Mouse (Mus musculus) heart, adult 2 months (tissue): ENCODE results near the gene Tom1l2. TPM values are rescaled to one million over a fixed set of nuclear protein-coding genes. Genes with fewer than 3 reads are reported as not detected.

ENCODE experiments used
- DNase-seq, 2 experiments: peaks; one replicate each; pipeline ENCODE4 v3.0.0; 2021
- H3K27ac ChIP-seq: fragments of 200-600 bp; 2 replicates; pipeline ENCODE4 v1.8.1; 2022
- H3K27me3 ChIP-seq: fragments of 200-500 bp; 2 replicates; pipeline ENCODE4 v1.6.1; 2012; ENCODE audit warnings: mild to moderate bottlenecking, low read length, inconsistent platforms, mixed read lengths; ENCODE audit not compliant: control insufficient read depth, insufficient read depth
- H3K36me3 ChIP-seq: fragments of 200-500 bp; 2 replicates; pipeline ENCODE4 v1.6.1; 2012; ENCODE audit warnings: low read length, inconsistent platforms; ENCODE audit not compliant: control insufficient read depth, insufficient read depth
- H3K4me1 ChIP-seq: fragments of 200-500 bp; 2 replicates; pipeline ENCODE4 v1.6.1; 2011; ENCODE audit warnings: low read length; ENCODE audit not compliant: control insufficient read depth, insufficient read depth
- H3K4me3 ChIP-seq: fragments of 200-600 bp; 2 replicates; pipeline ENCODE4 v1.8.1; 2022
- H3K79me2 ChIP-seq: fragments of 200-500 bp; replicated peaks from 2 replicates; pipeline ENCODE4 v1.6.1; 2012; ENCODE audit warnings: mild to moderate bottlenecking, inconsistent platforms, low read length, moderate library complexity, mixed read lengths; ENCODE audit not compliant: control insufficient read depth, insufficient read depth
- H3K9ac ChIP-seq: fragments of 200-500 bp; 2 replicates; pipeline ENCODE4 v1.6.1; 2012; ENCODE audit warnings: low read depth, mild to moderate bottlenecking, control low read depth, inconsistent platforms, low read length, mixed read lengths
- CTCF ChIP-seq: fragments of 200-600 bp; IDR thresholded peaks from 2 replicates; pipeline ENCODE4 v1.8.1; 2022; ENCODE audit warnings: antibody characterized with exemption, mild to moderate bottlenecking, moderate library complexity
- EP300 ChIP-seq: fragments of 200-500 bp; IDR thresholded peaks from 2 replicates; pipeline ENCODE4 v1.6.1; 2011; ENCODE audit warnings: low read depth, low read length, control low read depth; ENCODE audit not compliant: insufficient read depth
- POLR2A ChIP-seq: fragments of 200-500 bp; IDR thresholded peaks from 2 replicates; pipeline ENCODE4 v1.6.1; 2011; ENCODE audit warnings: mild to moderate bottlenecking, low read depth, low read length, control low read depth; ENCODE audit not compliant: insufficient read depth
- WGBS: fragments of 180-500 bp; shearing (Covaris S2); methylation state at CpG from one replicate; pipeline ENCODE4 v1.1.7; 2018; 5-methylcytosine and 5-hydroxymethylcytosine counted together
- intact Hi-C: fragments of 180-260 bp; cut with DNase I; formaldehyde crosslinking; loops from one replicate; pipeline ENCODE4 v1.15.1; 2025
- polyA plus RNA-seq: library from polyadenylated mRNA; depleted of rRNA; stranded (reverse); fragments of >200 nt; gene quantifications from 2 replicates; pipeline ENCODE4 v1.2.3, GENCODE M21; 2012
- total RNA-seq, 2 experiments: library from RNA; stranded (reverse); gene quantifications; 2 replicates each; pipeline ENCODE4 v1.2.3; 2021

Tom1l2 gene
- total and polyA plus RNA-seq, 3 experiments, result 102 to 123 (median 113) TPM

DNA sequence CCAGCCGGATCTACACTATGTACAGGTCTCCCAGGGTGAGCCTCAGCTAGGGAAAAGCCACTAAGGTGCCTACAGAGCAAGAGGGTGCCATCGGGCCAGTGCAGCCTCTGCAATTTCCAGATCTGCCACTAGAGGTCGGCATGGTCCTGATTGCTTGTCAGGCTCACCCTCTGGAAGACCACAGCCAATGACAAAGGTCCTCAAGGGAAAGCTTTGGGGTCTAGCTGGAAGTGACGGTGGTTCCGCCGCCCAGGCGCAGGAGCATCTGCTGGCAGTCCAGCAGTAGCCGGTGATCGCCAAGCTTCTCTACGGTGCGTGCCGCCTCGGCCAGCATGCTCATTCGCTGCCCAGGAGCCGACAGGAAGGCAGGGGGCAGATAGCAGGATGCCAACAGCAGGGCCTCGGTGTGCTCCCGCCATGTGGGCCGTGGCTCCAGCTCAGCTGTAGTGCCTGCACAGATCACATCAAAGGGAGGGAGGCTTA, 153.0 kb downstream of the Tom1l2 start:
- Histone ChIP-seq H3K9ac (no peak overlapping the region), H3K4me3 (no peak overlapping the region), H3K4me1 (peaks cover 3% of the 10 kb centered on the region), H3K79me2 (no peaks in the 10 kb centered on the region), H3K27ac (no peak overlapping the region; the same call in 1 of the 2 replicates), H3K36me3 (no peaks in the 10 kb centered on the region), H3K27me3 (no peaks in the 10 kb centered on the region)
- intact Hi-C loops, result loop anchor here (1.0 to 5.0 kb wide), 4 partner anchors 93 to 213 kb away; partner anchors contain the start of gene Rai1
- DNase-seq, result peak; percentile 89 to 95
- WGBS, result 5% methylated on average over 18 of the region's 18 CpGs
- TF ChIP-seq CTCF (no peak), EP300 (peak; percentile 85; the same call in 1 of the 2 replicates), POLR2A (no peak)

DNA sequence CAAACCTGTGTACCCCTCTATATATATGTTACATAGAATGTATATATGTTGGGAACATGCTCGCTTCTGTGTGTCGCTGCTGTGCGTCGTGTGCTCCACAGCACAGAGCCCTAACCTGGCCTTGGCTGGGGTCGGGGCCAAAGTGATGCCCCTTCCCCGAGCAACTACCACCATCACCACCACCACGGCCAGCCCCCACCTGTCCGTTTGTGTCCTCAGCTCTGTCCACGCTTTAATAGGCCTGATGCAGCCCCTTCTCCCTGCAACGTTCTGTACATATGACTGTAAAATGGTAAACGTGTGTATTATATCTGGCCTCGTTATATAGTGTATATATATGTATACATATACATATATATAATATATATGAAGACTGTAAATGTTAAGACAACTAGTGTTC, 154.1 kb downstream of the Tom1l2 start:
- Histone ChIP-seq H3K4me3 (no peak overlapping the region), H3K79me2 (no peaks in the 10 kb centered on the region), H3K4me1 (peaks cover 3% of the 10 kb centered on the region), H3K9ac (no peak overlapping the region), H3K36me3 (no peaks in the 10 kb centered on the region), H3K27ac (no peak overlapping the region), H3K27me3 (no peaks in the 10 kb centered on the region)
- 84% methylated on average over 12 of the region's 12 CpGs for WGBS
- TF ChIP-seq POLR2A, result no peak
- no peak for TF ChIP-seq CTCF
- TF ChIP-seq EP300, result no peak
- DNase-seq, result no peak
- intact Hi-C loops, result loop anchor here (2.0 to 5.0 kb wide), 3 partner anchors 94 to 139 kb away; partner anchors contain the start of gene Rai1

DNA sequence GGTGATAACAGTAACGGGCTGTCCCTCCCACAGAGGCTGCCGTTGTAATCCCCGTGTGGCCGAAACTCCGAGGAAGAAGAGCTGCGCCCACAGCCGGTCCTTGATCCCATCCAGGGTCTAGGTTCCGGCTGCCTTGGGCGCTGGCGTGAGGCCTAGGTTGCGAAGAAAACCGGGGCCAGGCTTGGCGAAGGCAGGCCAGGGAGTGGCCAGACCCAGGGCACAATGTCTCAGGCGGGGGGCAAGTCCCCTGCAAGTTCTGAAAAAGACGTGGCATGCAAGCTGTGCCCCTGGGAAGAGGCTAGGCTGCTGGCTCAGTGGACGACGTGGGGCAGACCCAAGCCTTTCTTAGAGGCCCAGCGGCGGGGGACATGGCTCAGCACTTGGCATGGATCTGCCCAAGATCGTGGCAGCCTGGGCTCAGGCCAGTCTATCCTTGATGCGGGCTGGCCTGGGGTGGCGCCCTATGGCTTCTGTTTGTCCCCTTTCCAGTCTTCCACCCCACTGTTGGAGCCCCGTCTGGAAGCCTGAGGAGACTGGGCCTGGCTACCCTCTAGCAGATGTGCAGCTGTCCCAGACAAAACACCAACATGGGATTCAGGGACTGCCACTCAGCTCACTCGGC, 154.6 kb downstream of the Tom1l2 start:
- intact Hi-C loops, result loop anchor here (2.0 to 5.0 kb wide), 3 partner anchors 93 to 139 kb away; partner anchors contain the start of gene Rai1
- no peaks in the 10 kb centered on the region for H3K27me3 ChIP-seq
- no peak overlapping the region for H3K4me3 ChIP-seq
- H3K27ac ChIP-seq, result no peak overlapping the region
- no peaks in the 10 kb centered on the region for H3K36me3 ChIP-seq
- H3K9ac ChIP-seq, result no peak overlapping the region
- DNase-seq, result no peak
- no peak for TF ChIP-seq EP300
- no peak for TF ChIP-seq POLR2A
- WGBS, result 68% methylated on average over 24 of the region's 24 CpGs
- no peaks in the 10 kb centered on the region for H3K79me2 ChIP-seq
- peaks cover 3% of the 10 kb centered on the region for H3K4me1 ChIP-seq

DNA sequence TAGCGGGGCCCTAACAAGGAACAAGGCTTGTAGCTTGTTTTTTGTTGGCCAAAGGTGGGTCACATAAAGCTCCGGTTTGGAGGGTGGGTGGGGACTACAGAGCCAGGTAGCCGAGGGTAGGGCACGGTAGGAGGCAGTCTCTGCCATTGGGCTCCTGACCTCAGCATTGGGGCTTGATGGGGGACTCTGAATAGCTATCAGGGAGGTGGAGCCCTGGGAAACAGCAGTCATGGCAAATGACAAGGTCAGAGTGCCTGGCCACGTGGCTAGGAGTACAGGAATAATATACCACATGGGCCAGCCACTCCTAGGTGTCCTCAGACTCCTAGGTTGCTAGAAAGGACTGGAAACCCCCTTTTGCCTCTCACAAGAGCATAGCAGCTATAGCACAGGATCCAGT, 156.4 kb downstream of the Tom1l2 start:
- Histone ChIP-seq H3K27me3 (no peaks in the 10 kb centered on the region), H3K4me3 (no peak overlapping the region), H3K4me1 (peaks cover 3% of the 10 kb centered on the region), H3K27ac (no peak overlapping the region), H3K36me3 (no peaks in the 10 kb centered on the region), H3K79me2 (no peaks in the 10 kb centered on the region), H3K9ac (no peak overlapping the region)
- DNase-seq, result no peak
- intact Hi-C loops, result loop anchor here (5.0 kb wide), 1 partner anchor 141 kb away; no protein-coding TSS in a partner anchor
- TF ChIP-seq POLR2A (no peak), EP300 (no peak), CTCF (no peak)
- 73% methylated on average over 5 of the region's 5 CpGs for WGBS

DNA sequence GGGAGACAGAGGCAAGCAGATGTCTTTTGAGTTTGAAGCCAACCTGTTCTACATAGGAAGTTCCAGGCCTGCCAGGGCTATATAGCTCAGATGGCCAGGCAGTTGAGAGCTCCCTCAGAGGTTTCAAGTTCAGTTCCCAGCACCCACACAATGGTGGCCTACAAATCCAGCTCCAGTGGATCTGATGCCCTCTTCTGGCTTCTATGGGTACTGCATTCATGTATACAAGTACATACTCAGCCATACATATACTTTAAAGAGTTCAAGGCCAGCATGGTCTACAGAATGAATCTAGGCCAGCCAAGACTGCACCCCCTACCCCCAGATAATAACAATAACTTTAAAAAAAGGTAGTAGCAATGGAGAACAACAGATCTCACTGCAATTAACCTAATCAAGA, 157.6 kb downstream of the Tom1l2 start:
- TF ChIP-seq POLR2A (no peak), CTCF (peak; percentile 70)
- H3K4me3 ChIP-seq, result no peak overlapping the region
- H3K27ac ChIP-seq, result no peak overlapping the region
- no peaks in the 10 kb centered on the region for H3K79me2 ChIP-seq
- no peaks in the 10 kb centered on the region for H3K27me3 ChIP-seq
- intact Hi-C loops, result loop anchor here (5.0 kb wide), 1 partner anchor 142 kb away; no protein-coding TSS in a partner anchor
- H3K36me3 ChIP-seq, result no peaks in the 10 kb centered on the region
- no peak for DNase-seq
- no peak overlapping the region for H3K9ac ChIP-seq
- H3K4me1 ChIP-seq, result peaks cover 3% of the 10 kb centered on the region

DNA sequence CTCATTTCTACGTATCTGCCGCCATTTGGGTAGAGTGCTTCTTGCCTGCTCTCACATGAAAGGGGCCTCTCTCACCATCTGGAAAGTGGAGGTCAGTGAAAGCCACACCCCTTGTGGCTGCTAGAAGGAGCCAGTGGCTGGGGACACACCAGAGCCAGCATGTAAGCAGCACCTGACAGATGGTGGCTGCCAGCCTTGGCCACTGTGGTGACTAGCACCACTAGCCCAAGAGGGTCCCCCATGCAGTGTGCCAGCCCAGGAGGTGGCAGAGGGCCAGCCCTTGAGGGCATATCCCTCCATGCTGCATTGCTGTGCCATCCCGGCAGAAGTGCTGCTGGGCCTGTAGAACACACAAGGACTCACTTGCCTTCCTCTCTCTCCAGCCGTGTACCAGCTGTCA, 159.1 kb downstream of the Tom1l2 start:
- no peaks in the 10 kb centered on the region for H3K36me3 ChIP-seq
- DNase-seq, result no peak
- TF ChIP-seq EP300 (no peak), CTCF (no peak), POLR2A (no peak)
- H3K79me2 ChIP-seq, result no peaks in the 10 kb centered on the region
- H3K4me1 ChIP-seq, result peaks cover 3% of the 10 kb centered on the region
- no peak overlapping the region for H3K9ac ChIP-seq
- intact Hi-C loops, result no loop called here
- WGBS, result 75% methylated on average over 4 of the region's 4 CpGs
- H3K27ac ChIP-seq, result no peak overlapping the region
- no peak overlapping the region for H3K4me3 ChIP-seq
- H3K27me3 ChIP-seq, result no peaks in the 10 kb centered on the region
